Mouse (Mus musculus) adrenal gland (tissue): ENCODE results near the gene Slit3.

ENCODE experiments used
- intact Hi-C: fragments of 180-260 bp; cut with DNase I; formaldehyde crosslinking; loops from one replicate; pipeline ENCODE4 v1.15.1; 2025

The Slit3 gene

DNA sequence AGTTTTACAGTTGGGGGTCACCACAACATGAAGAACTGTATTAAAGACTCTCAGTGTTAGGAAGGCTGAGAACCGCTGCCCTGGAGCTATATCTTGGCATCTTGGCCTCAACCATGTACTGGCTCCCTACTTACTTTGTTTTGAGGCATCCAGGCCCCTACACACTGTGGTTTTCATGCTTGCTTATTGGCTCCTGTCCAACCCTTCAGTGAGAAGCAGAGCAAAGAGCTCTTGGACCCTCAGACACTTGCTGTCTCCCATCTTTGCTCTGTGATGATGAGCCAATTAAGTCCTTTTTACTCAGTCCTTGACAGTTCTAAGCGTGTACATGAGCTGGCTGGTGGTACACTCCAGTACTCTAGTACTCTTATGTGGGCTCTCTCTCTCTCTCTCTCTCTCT is 177.5 kb downstream of the Slit3 start:
- intact Hi-C loops = no loop called here

DNA sequence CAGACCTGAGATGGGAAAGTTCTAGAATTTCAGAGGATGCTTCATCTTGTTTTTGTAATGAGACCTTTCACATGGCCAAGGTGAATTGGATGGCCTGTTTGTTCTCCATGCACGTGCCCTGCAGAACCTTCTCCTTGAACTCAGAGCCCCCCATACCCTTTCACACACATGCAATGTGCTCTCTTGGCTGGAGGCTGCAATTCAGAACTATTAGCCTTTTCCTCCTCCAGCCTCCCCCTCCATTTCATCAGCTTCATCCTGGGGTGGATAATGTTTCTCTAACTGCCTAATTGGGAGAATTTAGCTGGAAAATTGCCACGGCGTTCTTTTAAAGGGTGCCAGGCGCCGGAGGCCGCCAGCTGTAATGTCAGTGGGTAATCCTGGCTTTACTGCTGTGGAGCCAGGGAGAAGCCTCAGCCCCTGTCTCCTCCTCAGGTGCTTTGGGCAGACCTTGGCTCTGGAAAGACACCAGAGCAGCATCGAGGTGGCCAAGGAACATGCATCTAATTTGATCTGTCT is 178.9 kb downstream of the Slit3 start:
- intact Hi-C loops = no loop called here

DNA sequence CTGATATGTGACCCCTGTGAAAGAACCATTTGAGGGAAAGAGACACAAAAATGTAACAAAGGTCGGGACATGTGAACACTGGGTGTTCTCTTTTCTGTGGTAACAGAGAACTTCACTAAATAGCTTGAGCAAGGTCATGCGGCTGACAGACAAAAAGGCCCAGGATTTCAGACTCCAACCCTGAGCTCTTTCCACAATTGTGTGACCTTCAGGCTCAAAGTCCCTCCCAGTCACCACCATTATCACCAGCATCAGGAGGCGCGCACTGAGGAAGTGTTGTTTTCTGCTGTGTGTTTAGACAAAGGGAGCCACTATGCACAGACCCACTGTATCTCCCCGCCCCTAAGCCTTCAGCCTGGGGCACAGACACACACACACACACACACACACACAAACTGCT is 181.2 kb downstream of the Slit3 start:
- intact Hi-C loops = no loop called here

DNA sequence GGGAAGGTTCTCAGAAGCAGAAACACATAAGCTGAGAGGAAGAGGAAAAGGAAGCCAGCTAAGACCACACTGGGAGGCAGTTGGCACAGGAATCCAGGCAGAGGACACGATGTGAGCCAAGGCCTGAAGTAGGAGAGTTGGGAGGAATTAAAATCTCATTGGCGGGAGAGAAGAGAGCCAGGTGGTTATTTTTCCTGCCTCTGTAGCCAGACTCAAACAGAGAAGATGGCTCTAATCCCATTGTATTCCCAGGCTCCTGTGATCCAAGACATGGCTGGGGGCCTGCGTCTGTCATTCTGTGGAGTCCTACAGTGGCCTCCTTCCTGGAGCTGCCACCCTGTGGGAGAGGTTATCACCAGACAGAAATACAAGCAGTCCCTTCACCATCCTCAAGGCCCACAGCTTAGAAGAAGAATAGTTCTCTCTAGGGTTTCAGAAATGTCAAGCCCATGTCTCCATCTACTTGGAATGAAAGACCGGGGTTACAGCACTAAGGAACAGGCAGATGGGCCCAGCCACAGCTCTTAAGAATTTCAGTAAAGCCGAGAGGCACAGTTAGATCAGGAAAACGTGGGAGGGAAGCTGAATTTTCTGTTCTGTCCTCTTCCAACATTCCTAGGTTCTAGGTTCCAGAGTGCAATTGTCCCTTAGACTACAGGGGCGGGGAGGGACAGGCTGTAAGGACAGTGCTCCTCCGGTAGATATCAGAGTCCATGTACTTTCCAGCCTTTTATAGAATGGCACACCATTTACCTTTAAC is 183.4 kb downstream of the Slit3 start:
- intact Hi-C loops = no loop called here

DNA sequence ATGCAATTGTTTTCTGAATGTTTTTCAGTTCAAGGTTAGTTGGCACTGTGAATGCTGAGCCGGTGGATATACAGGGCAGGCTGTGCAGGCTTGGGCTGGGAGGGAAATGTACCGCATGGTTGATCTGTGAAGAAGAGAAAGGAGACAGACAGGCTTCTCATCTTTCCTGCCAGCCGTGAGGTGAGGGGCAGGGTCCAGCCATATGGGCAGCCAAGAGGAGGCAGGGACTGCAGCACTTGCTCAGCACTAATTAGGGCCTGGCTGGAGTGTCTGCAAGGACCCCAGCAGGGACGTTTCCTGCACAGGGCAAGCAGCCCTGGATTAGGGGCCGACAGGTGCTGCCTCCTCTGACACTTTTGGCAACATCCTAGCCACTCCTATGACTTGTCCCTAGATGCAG is 184.1 kb downstream of the Slit3 start:
- intact Hi-C loops = no loop called here

DNA sequence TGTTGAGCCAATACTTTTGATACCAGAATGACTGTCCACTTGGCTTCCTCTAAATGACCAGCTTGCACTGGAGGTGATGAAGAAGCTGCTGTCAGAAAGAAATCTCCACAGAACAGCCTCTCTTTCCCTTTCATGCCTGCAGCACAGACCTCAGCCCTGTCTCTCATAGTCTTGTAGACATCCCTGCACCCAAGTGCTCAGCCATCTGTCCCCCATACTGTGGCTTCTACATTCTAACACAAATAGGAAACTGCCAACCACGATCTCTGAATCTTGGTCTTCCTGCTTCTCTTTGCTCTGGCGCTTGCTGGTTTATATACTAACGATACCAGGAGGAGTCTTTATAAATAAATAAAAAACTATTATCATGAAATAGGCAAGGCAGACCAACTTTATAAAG is 184.9 kb downstream of the Slit3 start:
- intact Hi-C loops = no loop called here

DNA sequence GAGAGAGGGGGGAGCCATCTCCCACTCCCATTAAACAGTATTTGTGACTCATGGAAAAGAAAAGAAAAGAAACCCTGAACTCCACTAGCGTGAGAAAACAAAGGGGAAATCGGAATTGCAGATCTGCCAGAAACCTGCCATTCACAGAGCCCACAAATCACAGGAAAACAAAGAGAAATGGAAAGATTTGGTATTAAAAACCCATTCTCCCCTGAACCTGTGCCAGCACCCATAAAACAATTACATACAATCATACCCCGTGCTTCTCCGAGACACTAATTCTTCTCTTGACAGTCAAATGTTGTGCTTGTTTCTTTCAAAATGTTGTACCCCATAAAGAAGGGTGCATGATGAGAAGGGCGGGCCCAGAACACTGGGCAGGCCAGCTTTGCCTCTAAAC is 185.9 kb downstream of the Slit3 start:
- intact Hi-C loops = no loop called here

DNA sequence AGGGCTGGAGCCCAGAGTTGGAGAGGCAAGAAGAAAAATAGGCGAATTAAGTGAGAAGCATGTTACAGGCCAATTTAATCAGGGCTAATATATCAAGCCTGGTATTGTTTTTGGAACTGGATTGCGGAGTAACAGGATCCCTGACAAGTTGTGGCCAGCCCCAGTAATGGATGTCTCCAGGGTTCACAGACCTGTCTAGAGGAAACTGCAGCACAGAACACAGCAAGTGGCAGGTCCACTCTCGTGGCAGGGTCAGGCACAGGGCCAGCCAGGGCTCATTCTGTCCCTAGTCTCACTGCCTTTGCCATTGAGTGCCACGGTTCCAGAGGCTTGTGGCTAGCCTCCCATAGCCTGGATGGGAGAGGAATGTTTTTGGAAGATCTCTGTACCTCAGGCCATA is 187.0 kb downstream of the Slit3 start:
- intact Hi-C loops = no loop called here

DNA sequence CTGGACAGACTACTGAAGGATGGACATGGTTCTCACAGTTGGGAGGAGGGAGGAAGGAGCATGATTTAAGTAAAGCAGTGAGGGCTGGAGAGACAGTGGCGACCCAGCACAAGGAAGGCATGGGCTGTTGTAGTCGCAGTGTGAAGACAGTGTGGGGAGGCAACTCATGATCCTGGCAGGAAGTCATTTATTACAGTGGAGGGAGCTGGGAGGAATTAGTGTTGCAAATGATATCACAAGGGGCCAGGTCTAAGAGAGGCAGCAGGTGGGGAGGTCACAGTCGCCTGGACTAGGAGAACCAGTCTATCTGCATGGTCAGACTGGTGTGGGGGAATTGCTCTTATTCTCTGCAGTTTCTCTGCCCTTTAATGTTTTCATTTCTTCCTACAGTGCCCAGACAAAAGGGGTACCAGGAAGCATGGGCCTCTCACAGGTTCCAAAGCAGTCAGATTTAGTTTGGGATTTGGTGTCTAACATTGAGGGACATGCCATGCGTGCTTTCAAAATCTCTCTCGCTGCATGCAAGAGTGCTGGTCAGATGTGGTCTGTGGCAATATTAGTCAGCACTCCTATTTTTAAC is 194.5 kb downstream of the Slit3 start:
- intact Hi-C loops = no loop called here

DNA sequence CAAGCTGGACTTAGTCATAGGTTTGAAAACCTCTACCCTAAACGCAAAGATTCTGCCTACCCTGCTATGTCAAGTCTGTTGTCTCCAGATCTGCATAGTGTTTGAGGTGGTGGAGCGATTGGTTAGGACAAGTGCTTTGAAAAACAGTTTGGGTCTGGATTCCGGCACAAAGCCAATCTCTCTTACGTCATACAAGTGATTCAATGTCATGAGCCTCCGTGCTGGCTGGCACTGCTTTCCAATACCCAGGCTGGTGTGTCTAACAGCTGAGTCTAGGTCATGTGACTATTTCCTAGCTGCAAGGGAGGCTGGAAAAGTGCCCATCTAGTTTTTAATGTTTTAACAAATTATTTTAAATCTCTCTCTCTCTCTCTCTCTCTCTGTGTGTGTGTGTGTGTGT is 196.2 kb downstream of the Slit3 start:
- intact Hi-C loops = no loop called here

DNA sequence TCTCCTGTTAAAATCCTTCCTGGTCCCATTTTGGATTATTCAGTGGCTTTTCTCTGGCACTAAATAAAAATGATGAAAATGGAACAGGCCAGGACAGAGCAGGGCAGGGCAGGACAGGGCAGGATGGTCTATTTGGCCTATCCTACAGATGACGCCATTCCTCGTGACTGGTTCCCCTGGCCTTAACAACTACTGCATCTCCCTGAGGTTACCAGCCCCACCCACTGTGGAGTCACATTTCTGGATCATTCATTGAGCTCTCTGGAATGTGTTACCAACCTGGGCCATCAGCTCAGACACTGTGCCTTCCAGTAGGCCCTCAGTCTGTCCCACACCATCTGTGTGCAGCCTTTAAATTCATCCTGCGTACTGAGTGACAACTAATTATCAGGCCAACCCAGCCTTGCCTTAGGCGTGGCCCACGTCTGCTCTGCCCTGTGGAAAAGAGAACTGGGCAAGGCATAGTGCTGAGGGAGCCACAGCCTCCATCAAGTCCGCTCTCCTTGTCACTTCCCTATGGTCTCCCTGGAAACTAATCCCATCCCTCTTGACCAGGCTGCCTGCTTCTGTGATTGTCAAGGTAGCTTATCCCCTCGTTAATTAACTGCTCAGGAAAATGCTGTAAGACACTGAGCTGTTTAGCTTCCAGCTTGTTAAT is 196.9 kb downstream of the Slit3 start:
- intact Hi-C loops = no loop called here

DNA sequence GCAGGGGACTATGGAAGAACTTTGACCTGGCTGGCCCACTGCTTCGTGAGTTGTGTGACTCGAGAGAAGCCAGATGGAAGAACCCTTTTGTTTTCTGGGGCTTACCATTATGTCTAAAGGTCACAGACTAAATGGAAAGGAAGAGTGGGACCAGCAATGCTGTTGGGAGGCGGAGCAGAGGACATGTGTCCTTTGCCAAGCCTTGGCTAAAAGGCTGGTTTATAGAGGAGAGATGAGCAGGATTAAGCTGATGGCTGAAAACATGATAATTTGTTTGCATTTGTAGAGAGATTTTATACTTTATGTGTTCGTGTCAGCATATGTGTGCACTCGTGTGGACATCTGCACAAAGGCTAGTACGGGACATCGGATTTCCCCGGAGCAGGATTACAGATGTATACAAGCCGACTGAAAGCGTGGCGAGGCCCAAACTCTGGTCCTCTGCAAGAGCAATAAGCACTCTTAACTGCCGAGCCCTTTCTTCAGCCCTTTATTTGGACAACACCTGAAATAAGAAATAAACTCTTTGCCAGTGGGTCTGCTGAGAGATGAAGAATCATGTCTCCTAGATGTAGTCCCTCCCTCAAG is 197.5 kb downstream of the Slit3 start:
- intact Hi-C loops = no loop called here

DNA sequence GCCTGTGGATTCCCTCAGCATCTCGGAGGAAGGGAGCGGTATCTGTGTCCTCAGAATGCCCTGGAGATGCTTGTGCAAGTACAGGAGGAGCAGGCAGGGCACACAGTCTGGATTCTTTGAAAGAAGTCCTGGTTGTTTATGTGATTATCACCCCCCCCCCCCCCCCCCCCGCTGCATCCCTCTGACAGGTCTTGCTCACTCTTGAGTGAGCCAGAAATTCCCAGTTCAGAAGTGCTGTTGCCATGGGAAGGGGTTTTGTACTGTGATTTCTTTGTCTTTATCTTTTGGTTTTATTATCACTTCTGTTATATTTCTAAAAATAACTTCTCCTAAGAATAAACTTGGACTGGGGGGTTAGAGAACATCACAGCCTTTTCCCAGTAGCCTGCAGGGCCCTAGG is 199.5 kb downstream of the Slit3 start:
- intact Hi-C loops = no loop called here

DNA sequence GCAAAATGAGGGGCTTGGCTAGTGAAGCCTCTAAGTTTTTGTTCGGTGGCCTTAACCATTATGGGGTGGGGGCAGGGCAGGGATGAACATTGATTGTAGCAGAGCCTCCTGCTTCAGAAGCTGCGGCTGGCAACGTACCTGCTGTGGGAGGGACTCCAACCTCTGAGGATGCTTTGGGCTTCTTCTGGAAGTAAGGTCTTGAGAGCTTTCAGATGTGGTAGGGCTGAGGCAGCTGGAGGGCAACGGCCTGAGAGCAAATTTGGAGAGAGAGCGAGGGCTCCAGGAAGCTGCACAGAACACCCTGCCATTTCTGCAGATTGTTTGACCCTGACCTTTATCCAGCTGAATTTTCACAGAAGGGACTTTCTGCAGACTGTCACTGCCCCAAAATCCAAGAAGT is 203.4 kb downstream of the Slit3 start:
- intact Hi-C loops = no loop called here

DNA sequence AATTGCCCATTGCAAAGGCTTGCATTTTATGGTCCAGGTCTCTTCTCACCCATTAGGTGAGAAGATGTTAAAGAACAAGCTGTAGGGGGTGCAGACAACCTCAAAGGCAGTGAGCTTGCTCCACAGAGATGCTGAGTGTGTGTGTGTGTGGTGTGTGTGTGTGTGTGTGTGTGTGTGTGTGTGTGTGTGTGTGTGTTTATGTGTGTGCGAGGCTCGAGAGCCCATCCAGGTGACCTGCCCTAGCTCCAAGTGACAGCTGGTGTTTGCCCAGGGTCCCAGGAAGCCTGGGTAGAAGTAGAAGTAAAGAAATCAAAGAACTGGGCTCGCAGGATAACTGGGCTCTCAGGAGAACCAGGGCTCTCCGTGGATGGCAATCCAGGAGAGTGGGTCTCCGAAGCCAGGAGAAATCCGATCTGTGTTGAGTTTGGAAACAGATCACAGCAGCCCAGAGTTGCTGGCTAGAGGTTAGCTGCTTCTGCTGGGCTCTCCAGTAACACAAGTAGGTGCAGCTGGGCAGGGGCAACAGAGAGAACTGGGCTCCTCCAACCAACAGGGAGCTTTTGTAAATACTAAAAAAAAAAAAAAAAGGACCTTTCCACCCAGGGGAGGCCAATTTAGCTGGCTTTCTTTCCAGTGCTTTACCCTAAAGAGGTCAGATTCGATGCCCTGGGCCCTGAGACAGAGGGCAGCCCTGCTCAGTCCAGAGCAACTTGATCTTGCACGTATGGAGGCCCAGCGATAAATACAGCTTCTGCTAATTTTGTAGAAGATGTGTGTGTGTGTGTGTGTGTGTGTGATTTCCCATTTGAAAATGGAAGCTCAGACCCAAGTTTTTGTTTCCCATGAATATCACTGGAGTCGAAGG is 204.3 kb downstream of the Slit3 start:
- intact Hi-C loops = no loop called here

DNA sequence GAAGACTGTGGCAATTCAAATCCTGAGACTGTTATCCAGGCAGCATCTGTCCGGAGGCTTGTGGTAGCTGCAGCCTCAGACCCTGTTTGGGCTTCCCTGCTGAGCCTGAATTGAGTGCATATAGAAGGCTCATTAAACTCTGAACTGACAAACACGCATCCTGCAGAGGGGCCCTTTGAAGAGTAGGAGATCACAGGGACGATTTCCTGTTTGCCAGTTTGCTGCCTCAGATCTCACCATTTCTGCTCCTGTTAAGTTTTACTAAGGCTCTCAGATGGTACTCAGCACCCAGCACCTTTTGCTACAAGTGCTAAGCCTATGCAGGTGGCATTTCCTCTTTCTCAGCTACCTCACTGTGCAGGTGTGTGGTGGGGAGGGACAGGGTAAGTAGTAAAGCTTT is 205.3 kb downstream of the Slit3 start:
- intact Hi-C loops = no loop called here

DNA sequence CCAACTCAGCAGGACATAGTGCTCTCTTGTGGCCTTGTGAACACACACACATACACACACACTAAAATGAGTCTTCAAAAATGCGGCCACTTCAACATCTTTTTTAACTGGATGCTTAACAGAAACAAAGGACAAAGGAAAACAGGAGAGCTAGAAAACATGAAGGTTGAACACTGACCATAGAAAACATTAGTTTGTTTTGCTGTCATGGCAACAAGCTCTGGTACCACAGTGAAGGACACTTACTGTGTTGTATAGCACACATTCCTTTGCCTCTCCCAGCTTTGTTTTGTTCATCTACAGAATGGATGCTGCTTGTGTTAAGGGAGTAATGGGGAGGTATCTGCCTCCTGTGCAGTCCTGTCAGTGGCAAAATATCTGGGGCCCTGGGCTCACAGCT is 206.9 kb downstream of the Slit3 start:
- intact Hi-C loops = no loop called here

DNA sequence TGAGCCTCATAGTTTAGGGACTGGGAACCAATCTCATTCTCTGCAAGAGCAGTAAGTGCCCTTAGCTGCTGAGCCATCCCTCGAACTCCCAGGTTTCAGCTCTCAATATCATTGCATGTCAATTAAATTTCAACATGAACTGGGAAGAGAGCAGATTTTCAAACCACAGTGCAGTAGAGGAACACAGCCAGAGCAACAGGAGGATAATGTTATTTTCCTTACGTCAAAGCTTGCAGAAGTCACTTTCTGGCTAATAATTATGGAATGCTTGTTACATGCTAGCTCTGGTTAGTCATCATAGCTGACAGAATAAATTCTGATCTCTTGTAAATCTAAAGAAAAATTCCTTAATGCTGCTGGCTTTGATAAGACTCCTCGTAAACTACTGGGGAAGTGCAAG is 210.5 kb downstream of the Slit3 start:
- intact Hi-C loops = no loop called here

DNA sequence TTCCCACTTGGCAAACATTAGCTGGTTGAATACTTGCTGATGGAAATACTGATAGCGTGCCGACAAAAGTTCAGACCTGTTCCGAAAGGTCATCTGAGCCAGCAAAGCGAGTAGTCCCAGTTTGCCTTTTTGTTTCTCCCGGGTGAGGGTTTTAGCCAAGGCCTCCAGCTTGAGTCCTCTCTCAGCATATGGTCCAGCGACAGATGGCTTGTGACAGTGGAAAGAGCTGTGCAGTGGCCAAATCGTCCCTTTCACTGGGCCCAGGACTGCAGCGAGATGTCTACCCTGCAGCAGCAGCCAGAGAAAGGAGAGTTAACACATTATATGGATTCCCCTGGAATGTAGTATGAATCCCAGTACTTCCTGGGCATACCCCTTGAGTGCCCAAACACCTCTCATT is 215.5 kb downstream of the Slit3 start:
- intact Hi-C loops = no loop called here

DNA sequence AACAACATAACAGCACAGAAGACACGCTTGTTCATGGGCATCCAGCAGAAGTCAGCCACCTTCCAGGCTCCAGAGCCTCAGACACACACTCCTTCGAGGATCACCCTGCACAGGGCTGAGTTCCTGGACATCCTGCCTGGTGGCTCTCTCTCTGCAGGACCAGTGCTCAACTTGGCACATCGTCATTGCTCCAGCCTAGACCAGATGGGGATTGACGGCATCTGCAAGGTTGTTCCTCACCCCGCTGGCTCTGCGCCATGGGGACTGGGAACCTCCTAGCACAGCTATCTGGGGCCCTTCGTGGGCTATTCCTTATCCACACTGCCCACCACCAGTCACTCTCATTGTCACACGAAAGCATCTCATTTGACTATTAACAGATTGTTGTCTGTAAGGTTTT is 216.5 kb downstream of the Slit3 start:
- intact Hi-C loops = no loop called here
